Mouse (Mus musculus) forebrain, embryonic 11.5 days (tissue): ENCODE measurements around the gene Sema4d. TPM values are rescaled to one million over a fixed set of nuclear protein-coding genes. Genes with fewer than 3 reads are reported as not detected.

ENCODE experiments used
- ATAC-seq: fragments of 200-750 bp; cut with Nextera tagmentation; replicated peaks from 2 replicates; pipeline ENCODE4 v1.8.0; 2017; ENCODE audit warnings: moderate TSS enrichment; ENCODE audit not compliant: low FRiP score
- DNase-seq: peaks from one replicate; pipeline ENCODE4 v3.0.0-alpha.2; 2017; ENCODE audit warnings: low spot score
- H3K27ac ChIP-seq: fragments of 300-500 bp; sonication (generic); 2 replicates; pipeline ENCODE4 v1.5.1; 2014; ENCODE audit warnings: low read depth, low read length
- H3K27me3 ChIP-seq: fragments of 300-500 bp; sonication (generic); 2 replicates; pipeline ENCODE4 v1.6.1; 2014; ENCODE audit warnings: mild to moderate bottlenecking, low read length, mixed read lengths; ENCODE audit not compliant: control insufficient read depth, insufficient read depth
- H3K36me3 ChIP-seq: fragments of 300-500 bp; sonication (generic); 2 replicates; pipeline ENCODE4 v1.6.1; 2014; ENCODE audit warnings: mild to moderate bottlenecking, low read length, moderate library complexity, mixed read lengths; ENCODE audit not compliant: control insufficient read depth, insufficient read depth
- H3K4me1 ChIP-seq: fragments of 300-500 bp; sonication (generic); replicated peaks from 2 replicates; pipeline ENCODE4 v1.6.1; 2014; ENCODE audit warnings: low read length, mixed read lengths; ENCODE audit not compliant: control insufficient read depth, insufficient read depth
- H3K4me2 ChIP-seq: fragments of 300-500 bp; sonication (generic); 2 replicates; pipeline ENCODE4 v1.6.1; 2014; ENCODE audit warnings: low read depth, mild to moderate bottlenecking, low read length, moderate library complexity, mixed read lengths; ENCODE audit not compliant: severe bottlenecking
- H3K4me3 ChIP-seq: fragments of 300-500 bp; sonication (generic); 2 replicates; pipeline ENCODE4 v1.5.1; 2014; ENCODE audit warnings: low read depth, low read length
- H3K9ac ChIP-seq: fragments of 300-500 bp; sonication (generic); 2 replicates; pipeline ENCODE4 v1.6.1; 2014; ENCODE audit warnings: low read length
- H3K9me3 ChIP-seq: fragments of 300-500 bp; sonication (generic); 2 replicates; pipeline ENCODE4 v1.6.1; 2016; ENCODE audit warnings: low read length, mixed read lengths; ENCODE audit not compliant: control insufficient read depth
- WGBS: fragments of 180-500 bp; shearing (Covaris S2); extraction: QIAGEN DNeasy Blood & Tissue Kit; methylation state at CpG from one replicate; pipeline ENCODE4 v1.1.7; 2014; 5-methylcytosine and 5-hydroxymethylcytosine counted together
- polyA plus RNA-seq: library from polyadenylated mRNA; unstranded; fragments of >200 nt; fragmentation: Nextera tagmentation; extraction: Ambion mirVana; gene quantifications from 2 replicates; pipeline ENCODE4 v1.2.1, GENCODE M21; 2014

Gene Sema4d
- polyA plus RNA-seq, 1 experiment from 2014 or later = 8.4 TPM

DNA sequence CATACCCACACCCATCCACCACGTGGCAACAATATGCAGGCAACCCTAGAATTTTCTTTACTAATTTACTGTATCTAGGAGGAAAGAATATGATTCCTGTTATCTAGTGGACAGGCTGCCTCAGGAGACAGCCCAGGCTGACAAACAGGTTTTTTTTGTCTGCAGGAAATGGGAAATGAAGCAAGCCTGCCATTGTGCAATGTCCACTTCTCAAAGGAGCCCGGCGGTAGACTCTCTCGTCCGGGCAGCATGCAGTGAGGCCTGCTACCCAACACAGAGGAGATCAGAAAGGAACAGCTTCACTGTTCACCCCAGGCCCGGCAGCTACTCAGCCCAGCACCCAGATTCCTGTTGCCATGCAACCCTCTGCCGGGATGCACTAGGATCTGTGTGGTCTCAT lies 82.8 kb downstream of the Sema4d start:
- no peak overlapping the region for H3K4me2 ChIP-seq
- no peaks in the 10 kb centered on the region for H3K9me3 ChIP-seq
- no peaks in the 10 kb centered on the region for H3K36me3 ChIP-seq
- no peak overlapping the region for H3K27ac ChIP-seq
- no peak overlapping the region for H3K9ac ChIP-seq
- ATAC-seq = no peak
- H3K4me1 ChIP-seq = no peaks in the 10 kb centered on the region; the same call in 1 of the 2 replicates
- no peak for DNase-seq
- no peaks in the 10 kb centered on the region for H3K27me3 ChIP-seq
- no peak overlapping the region for H3K4me3 ChIP-seq
- 78% methylated on average over 7 of the region's 7 CpGs for WGBS

DNA sequence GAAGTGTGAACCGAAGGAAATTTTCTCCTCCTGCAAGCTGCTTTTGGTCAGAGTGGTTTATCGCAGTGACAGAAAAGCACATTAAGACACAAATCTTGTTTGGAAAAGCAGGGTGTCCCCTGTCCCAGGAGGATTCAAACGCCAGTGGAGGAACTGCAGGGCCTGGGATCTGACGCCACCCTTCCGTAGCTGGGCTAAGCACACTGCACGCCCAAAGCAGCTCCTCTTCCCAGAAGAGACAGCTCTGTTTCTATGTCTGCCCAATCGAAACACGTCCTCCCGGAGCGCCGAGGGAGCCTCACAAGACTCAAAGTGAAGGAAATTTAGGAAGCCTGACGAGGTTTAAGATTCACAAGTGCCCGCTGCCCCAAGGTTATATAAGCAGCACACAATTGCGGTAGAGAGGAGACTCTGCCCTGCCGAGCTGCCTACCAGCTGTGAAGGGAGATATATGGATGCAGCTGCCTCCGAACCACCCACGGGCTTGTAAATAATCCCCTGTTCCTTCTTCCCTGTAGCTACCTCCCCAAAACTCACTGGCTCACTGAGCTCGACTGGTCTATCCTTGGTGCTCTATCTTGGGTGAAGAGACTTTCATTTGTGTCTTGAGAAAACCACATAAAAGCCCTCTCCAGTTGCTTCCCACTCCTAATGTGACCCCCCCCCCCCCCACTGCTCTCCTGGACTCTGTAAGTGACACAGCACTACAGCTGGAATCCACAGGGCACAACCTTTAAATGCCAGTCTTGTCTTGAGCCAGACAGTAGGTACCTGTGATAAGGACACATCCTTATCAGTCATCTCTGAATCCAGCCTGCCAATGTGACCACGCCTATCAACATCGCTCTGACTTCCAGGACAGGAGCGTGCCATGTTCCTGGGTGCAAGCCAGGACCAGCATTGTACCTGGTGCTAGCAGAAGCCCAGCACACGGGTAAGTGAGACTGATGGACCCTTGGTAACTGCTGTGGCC lies 87.4 kb downstream of the Sema4d start:
- no peaks in the 10 kb centered on the region; the same call in 1 of the 2 replicates for H3K4me1 ChIP-seq
- H3K27me3 ChIP-seq = no peaks in the 10 kb centered on the region
- no peak overlapping the region for H3K27ac ChIP-seq
- H3K4me2 ChIP-seq = no peak overlapping the region
- DNase-seq = no peak
- H3K9me3 ChIP-seq = no peaks in the 10 kb centered on the region
- 79% methylated on average over 22 of the region's 22 CpGs for WGBS
- no peak for ATAC-seq
- H3K9ac ChIP-seq = no peak overlapping the region
- no peak overlapping the region for H3K4me3 ChIP-seq
- no peaks in the 10 kb centered on the region for H3K36me3 ChIP-seq

DNA sequence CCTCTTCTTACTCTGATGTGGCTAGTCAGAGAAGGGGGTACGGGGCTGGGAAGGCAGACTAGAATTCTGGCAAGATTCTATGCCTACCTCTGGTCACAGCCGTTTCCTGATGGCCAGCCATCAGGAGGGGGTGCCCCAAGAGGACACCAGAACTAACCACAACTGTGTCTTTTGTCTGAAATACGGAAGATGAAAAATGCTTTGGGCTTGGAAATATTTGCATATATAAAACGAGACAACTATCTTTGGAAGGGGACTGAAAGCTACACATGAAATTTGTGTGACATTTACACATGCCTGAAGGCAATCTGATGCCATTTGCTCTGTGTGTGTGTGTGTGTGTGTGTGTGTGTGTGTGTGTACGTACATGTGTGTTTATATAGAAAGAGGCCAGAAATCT lies 89.7 kb downstream of the Sema4d start:
- Histone ChIP-seq H3K27me3 (no peaks in the 10 kb centered on the region), H3K9ac (no peak overlapping the region), H3K36me3 (no peaks in the 10 kb centered on the region), H3K9me3 (no peaks in the 10 kb centered on the region), H3K4me3 (no peak overlapping the region), H3K27ac (no peak overlapping the region), H3K4me2 (no peak overlapping the region), H3K4me1 (no peaks in the 10 kb centered on the region; the same call in 1 of the 2 replicates)
- WGBS = 89% methylated on average over 5 of the region's 5 CpGs
- DNase-seq (no peak), ATAC-seq (no peak)

DNA sequence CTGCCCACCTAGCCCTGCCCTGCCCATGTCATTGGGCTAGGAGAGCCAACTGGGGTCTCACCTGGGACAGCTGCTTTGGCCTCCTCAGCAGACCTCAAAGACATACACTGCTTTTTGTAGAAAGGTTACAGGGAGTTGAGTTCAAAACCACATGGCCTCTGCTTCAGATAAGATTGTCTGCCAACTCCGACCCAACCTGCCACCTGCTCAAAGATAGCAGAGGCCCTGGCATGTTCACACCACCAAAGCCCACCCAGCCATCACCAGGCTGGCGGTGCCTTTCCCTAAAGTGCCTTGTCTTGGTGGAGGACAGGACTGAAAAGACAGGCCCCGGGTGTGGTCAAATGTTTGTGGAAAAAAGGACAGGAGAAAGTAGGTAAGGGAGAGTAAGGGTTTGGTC lies 95.2 kb downstream of the Sema4d start:
- 92% methylated on average over 3 of the region's 3 CpGs for WGBS
- ATAC-seq (no peak), DNase-seq (no peak)
- Histone ChIP-seq H3K9ac (no peak overlapping the region), H3K4me3 (no peak overlapping the region), H3K27ac (no peak overlapping the region), H3K4me2 (no peak overlapping the region), H3K4me1 (no peaks in the 10 kb centered on the region), H3K9me3 (no peaks in the 10 kb centered on the region), H3K27me3 (no peaks in the 10 kb centered on the region), H3K36me3 (no peaks in the 10 kb centered on the region)

DNA sequence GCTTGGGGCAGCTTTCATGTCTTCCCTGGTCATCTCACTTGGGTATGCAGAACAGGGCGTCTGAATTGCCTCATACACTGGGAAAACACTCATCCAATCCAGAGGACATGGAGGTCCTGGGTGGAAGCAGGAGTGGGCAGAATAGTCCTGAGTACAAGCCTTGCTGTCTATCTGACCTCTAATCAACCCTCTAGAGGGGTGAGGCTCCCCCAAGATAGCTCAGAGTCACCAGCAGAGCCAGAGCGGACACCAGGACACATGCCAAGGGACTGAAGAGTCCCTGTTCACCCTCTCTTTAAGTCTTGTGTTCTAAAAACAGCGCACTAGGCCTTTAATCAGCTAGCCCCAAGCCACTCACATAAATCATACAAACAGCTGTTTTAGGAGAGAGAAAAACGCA lies 95.7 kb downstream of the Sema4d start:
- ATAC-seq = no peak
- Histone ChIP-seq H3K4me2 (no peak overlapping the region), H3K27me3 (no peaks in the 10 kb centered on the region), H3K36me3 (no peaks in the 10 kb centered on the region), H3K9me3 (no peaks in the 10 kb centered on the region), H3K9ac (no peak overlapping the region), H3K27ac (no peak overlapping the region), H3K4me3 (no peak overlapping the region), H3K4me1 (no peaks in the 10 kb centered on the region)
- 82% methylated on average over 4 of the region's 4 CpGs for WGBS
- DNase-seq = no peak

DNA sequence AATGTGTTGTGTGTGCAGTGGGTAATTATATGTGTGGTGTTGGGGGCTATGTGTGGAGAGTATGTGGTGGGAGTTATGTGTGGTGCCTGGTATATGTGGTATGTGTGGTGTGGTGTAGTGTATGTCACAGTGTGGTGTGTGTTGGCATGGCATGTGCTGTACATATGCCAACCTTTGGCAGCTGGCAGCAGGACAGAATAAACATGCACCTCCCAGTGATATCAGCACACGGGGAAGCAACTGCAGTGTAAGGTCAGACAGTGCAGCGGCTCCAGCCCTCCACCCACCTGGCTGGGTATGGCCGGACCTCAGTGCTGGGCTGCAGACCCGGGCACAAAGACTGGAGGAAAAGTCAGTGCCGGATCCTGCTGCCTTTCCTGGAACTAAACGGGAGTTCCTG lies 96.1 kb downstream of the Sema4d start:
- no peak overlapping the region for H3K4me3 ChIP-seq
- H3K9ac ChIP-seq = no peak overlapping the region
- WGBS = 89% methylated on average over 6 of the region's 6 CpGs
- DNase-seq = no peak
- H3K27me3 ChIP-seq = no peaks in the 10 kb centered on the region
- H3K4me1 ChIP-seq = no peaks in the 10 kb centered on the region
- H3K36me3 ChIP-seq = no peaks in the 10 kb centered on the region
- no peaks in the 10 kb centered on the region for H3K9me3 ChIP-seq
- no peak overlapping the region for H3K4me2 ChIP-seq
- no peak overlapping the region for H3K27ac ChIP-seq
- ATAC-seq = no peak

DNA sequence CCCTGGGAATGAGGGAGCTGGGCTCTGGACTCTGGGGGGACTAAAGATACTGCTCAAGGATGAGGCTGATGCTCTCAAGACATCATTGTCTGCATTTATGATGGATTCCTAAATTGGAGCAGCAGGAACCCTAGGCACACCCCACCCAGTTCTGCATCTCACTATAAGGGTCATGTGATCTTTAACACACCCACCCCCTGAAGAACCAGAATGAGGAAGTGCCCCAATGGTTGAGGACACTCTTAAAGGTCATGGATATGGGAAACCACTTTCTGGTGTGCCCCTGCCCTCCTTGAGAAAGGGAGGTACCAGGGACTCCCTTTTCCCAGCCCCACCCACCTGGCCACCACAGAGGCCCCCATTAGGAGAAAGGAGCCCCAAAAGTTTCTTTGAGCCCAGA lies 97.1 kb downstream of the Sema4d start:
- Histone ChIP-seq H3K27ac (no peak overlapping the region), H3K9me3 (no peaks in the 10 kb centered on the region), H3K27me3 (no peaks in the 10 kb centered on the region), H3K9ac (no peak overlapping the region), H3K4me2 (no peak overlapping the region), H3K4me1 (no peaks in the 10 kb centered on the region), H3K4me3 (no peak overlapping the region), H3K36me3 (no peaks in the 10 kb centered on the region)
- no peak for ATAC-seq
- no peak for DNase-seq

DNA sequence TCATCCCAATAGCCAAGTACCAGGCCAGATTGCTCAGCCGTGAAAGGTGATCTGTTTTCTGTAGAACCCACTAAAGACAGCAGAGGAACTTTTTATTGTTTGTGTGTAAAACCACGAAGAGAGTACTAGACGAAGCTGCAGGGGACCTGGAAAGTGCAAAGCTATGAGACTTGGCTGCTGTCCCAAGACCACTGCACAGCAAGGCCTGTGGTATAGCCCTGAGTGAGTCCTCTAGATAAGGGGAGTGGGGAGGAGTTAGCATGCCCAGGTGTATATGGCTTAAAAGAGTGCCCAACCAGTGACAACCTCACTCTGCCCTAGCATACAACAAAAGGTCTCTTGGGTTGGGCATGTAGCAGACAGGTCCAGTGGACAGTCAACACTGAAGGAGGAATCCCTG lies 104.9 kb downstream of the Sema4d start:
- ATAC-seq (no peak), DNase-seq (no peak)
- Histone ChIP-seq H3K27ac (no peak overlapping the region), H3K9ac (no peak overlapping the region), H3K4me2 (no peak overlapping the region), H3K27me3 (no peaks in the 10 kb centered on the region), H3K36me3 (no peaks in the 10 kb centered on the region; the same call in 1 of the 2 replicates), H3K9me3 (no peaks in the 10 kb centered on the region), H3K4me3 (no peak overlapping the region), H3K4me1 (no peaks in the 10 kb centered on the region)
- 58% methylated on average over 3 of the region's 3 CpGs for WGBS

DNA sequence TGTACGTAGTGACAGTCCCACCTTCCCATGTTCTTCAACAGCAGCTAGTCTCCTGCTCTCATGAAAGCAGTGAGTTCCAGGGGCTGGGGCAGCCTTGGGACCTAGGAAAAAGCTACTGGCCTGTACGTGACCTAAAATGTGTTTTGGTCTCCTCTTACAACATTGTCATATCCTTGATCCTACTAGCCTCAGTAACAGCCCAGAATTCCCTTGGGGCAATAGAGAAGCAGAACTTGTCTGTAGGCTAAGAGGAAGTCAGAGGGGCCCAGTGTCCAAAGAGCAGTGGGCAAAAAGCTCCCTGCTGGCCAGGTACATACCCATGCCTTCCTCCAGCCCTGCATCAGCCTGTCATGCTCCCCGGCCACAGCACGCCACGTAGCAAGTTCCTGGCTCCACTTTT lies 106.6 kb downstream of the Sema4d start:
- H3K4me1 ChIP-seq = no peaks in the 10 kb centered on the region
- H3K27ac ChIP-seq = no peak overlapping the region
- H3K9me3 ChIP-seq = no peaks in the 10 kb centered on the region
- WGBS = 94% methylated on average over 5 of the region's 5 CpGs
- ATAC-seq (no peak), DNase-seq (no peak)
- peaks cover 7% of the 10 kb centered on the region; the same call in 1 of the 2 replicates for H3K36me3 ChIP-seq
- H3K27me3 ChIP-seq = no peaks in the 10 kb centered on the region
- no peak overlapping the region for H3K4me2 ChIP-seq
- H3K9ac ChIP-seq = no peak overlapping the region
- H3K4me3 ChIP-seq = no peak overlapping the region
